Mouse (Mus musculus): ENCODE results near the gene Aldh3b1.
"Not testable (repeated sequence)": the region's sequence is repeated elsewhere in the genome, so short reads cannot be mapped to it uniquely, and the experiment has no call there.

DNA sequence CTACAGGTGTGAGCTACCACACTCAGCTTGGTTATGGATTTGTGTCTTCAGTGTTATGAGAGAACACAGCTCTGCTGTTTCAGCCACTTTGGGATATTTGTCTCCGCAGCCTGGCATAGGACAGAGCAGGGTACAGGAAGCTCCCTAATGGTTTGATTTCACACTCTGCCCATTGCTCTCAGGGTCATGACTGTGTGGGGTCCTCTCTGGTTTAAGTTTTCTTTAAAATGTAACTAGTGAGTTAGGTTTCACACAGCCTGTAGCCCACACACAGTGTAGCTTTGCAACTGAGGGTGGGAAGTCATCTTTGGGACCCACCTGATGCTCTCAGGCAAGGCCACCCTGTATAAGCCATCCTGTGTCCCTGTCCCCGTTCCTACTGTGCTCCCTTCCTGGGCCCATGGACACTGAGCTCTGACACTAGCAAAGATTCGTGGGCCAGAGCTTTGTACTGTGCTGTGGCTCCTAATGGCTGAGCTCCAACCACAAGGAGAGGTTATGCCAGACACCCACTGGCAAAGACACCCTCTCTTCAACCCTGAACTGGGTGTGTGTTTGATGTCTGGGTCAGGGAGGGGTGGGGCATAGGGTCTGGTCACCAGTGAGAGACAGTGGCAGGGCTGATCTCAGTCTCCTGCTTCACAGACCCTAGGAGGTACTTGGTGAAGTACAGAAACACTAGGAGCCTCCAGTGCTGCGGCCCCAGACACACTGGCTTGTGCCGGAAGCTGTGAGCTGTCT is 27.9 kb upstream of the Aldh3b1 start:
- TF ChIP-seq CTCF (IDR thresholded peaks at IDR 0.05; ENCODE audit: low read depth); EP300 (optimal IDR thresholded peaks at IDR 0.05): not testable (repeated sequence)
